Comparison of ENCODE assay signal across 14 mouse cellular contexts in genomic region chr16:92104951-92105350, GRCm38 (mm10). TPM values are rescaled to one million over a fixed set of nuclear protein-coding genes. Genes with fewer than 3 reads are reported as not detected.
"Had no signal": no experiment of that assay in that cellular context is flagged by ENCODE, and none has a peak within 500 bp of the region (broad histone marks: within the 10 kb centered on the region; RNA-seq: fewer than 3 reads in every experiment).

No protein-coding gene starts in this region.

- H3K4me1 ChIP-seq: liver, embryonic 15.5 days had no signal

- H3K27ac ChIP-seq: limb, embryonic 10.5 days; liver, embryonic 15.5 days; stomach, postnatal 0 days had no signal

- H3K36me3 ChIP-seq: liver, embryonic 15.5 days had no signal

- H3K9me3 ChIP-seq: limb, embryonic 10.5 days; liver, embryonic 15.5 days had no signal

- DNase-seq: layer of hippocampus, adult 9-11 months; layer of hippocampus, postnatal 36 days; right cerebral cortex, postnatal 25 days; thymus, adult 2 months; thymus, postnatal 25 days had no signal

- H3K27me3 ChIP-seq: liver, embryonic 15.5 days had no signal

- H3K4me3 ChIP-seq: limb, embryonic 10.5 days; liver, embryonic 15.5 days had no signal

RNA-seq across cellular contexts. Expression of gene Gm49711, which starts 46.8 kb away (rescaled TPM):
- total RNA-seq: layer of hippocampus, postnatal 36 days; left cerebral cortex, postnatal 10 days; megakaryocyte progenitor cell, adult 5-6 weeks; midbrain, postnatal 0 days had no signal
- polyA plus RNA-seq: intestine, embryonic 16.5 days; large intestine, adult 2 months; liver, embryonic 15.5 days; lung, adult 2 months; thymus, adult 2 months had no signal
